Mouse (Mus musculus) monocyte, adult 5-6 weeks (primary cell): ENCODE results near the gene Rhcg. TPM values are rescaled to one million over a fixed set of nuclear protein-coding genes. Genes with fewer than 3 reads are reported as not detected.
A peak's percentile ranks its signal among the peaks of the same experiment; 100 is the strongest.

ENCODE experiments used
- ATAC-seq: fragments of 153-309, 156-312 bp; replicated peaks from 2 replicates; pipeline ENCODE4 v1.8.0; 2017; ENCODE audit warnings: mild to moderate bottlenecking; ENCODE audit not compliant: low TSS enrichment, insufficient number of reproducible peaks, severe bottlenecking, poor library complexity, low FRiP score
- total RNA-seq: library from RNA; stranded (forward); fragments of 200-1000, 200-491, 200-594 nt; gene quantifications from 3 replicates; pipeline ENCODE4 v1.2.3, GENCODE M21; 2017

The Rhcg gene
- total RNA-seq: not detected in 3 replicates

DNA sequence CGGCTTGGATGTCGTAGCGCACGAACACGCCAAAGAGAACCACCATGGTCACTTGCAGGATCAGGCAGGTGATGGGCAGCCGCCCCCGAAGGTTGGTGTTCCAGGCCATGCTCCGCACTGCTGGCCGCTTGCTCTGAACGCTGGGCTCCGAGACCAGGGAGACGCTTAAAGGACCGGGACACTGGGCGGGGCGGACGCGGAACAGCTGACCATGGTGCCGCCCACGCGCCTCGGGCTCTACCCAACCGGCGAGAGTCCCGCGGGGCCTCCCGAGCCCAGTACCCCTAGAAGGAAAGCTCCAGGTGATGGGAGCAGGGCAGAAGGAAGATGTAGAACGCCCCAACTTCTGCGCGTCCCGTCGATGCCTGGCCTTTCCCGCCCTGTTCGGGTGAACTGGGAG, at the start of gene Rhcg:
TSS of gene Rhcg (minus strand) at position 240 of the 400 bp plus-strand sequence.
- ATAC-seq: no peak

DNA sequence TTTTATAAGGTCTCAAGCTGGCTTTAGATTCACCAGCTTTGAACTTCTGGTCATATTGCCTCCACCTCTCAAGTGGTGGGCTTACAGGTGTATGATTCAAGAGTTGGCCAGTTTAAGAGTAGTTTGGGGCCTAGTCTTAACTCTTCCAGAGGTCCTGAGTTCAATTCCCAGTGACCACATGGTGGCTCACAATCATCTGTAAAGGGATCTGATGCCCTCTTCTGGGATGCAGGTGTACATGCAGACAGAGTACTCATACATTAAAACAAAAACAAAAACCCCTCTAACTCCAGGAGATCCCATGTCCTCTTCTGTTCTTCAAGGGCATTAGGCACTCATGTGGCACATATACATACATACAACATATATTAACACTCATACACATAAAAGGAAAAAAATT, 49.2 kb upstream of the Rhcg start:
- ATAC-seq: no peak

DNA sequence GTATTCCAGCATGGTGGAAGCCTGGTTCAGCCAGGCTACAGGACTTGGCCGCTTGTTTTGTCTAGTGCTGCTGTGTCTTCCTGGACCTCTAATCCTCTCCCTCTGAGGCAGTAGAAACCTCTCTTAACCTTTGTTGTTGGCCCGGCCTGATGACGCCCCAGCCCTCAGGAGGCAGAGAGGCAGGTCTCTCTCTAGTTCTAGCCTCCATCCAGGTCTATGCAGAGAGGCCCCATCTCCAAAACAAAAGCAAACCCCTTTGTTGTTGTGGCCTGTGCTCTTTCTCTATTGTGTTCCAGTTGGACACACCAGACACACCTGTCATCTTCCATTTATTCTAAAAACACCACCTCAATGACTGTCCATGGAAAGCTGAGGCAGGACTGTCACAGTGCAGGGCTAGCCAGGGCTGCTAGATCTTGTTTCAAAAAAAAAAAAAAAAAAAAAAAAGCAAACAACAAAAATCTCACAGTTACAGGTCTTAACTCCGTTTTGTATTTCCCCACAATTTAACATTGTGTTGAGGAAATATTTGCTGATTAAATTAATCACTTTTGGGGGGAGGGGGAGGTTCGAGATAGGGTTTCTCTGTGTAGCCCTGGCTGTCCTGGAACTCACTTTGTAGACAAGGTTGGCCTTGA, 43.9 kb upstream of the Rhcg start:
- no peak for ATAC-seq

GRCm38 (mm10) chr7:79660291-79661150, 43.1 kb upstream of the Rhcg start:
- no peak for ATAC-seq

DNA sequence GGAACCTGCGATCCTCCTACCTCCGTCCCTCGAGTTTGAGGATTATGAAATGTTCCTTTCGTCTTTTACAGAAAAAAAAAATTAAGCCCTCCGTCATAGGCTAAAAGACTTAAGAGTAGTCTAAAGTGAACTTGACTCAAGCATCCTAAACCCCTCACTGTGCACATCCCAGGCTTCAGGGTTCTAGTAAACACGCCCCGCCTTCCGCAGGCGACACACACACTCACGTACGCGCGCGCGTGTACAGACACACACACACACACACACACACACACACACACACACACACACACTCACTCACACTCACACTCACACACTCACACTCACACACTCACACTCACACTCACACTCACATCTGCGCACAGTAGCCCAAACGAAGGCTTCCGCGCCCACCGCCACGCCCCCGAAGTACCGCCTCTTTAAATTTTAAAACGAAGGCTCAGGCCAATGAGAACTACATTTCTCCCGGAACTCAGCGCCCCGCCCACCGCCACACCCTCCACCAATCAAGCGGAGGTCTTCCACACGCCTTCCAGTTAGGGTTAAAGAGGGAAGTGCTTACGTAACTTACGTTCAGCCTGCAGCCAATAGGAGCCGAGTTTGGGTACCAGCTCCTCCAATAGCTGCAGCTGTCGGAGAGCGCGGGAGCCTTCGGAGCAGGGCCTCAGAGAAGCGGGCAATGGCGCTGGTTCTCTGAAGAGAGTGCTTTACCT, 42.3 kb upstream of the Rhcg start, which contains the start of gene Ticrr:
TSS of gene Ticrr (plus strand) at position 619 of the 713 bp plus-strand sequence.
- ATAC-seq: peak; percentile 100

- ATAC-seq: no peak
Measured at GRCm38 (mm10) chr7:79654586-79654985, 37.1 kb upstream of the Rhcg start.

DNA sequence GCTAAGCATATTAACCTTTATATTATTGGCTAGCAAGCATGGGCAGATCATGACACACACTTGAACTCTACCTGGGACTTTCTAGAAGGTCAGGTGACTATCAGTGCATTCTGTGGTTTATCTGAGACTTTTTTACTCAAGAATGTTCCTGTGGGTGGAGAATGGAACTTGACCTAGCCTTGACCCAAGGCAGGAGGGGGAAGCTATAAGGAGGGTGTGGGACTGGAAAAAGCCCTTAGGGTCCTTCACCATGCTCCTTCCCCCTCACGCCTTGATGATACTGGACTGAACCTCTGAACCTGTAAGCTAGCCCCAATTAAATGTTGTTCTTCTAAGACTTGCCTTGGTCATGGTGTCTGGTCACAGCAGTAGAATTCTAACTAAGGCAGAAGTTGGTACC, 36.7 kb upstream of the Rhcg start:
- ATAC-seq: no peak

- no peak for ATAC-seq
Measured at GRCm38 (mm10) chr7:79649005-79649404, 31.5 kb upstream of the Rhcg start.

DNA sequence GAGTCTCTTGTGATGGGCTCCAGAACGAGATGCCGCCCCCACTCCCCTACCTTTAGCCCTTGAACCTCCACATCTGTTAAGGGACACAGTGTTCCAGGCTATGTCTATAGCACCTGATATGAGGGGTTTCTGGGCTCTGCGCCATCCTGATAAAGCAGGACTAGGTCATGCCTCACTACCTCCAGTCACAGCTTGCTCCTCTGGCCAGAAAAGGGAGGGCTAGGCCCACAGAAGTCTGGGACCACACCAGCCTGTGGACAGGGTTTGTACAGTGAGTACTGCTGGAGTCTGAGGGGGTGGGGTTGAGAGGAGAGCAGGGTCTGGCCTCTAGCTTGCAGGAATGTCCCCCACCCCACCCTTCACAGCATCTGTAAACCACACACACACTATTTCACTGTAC, 29.8 kb upstream of the Rhcg start:
- ATAC-seq: no peak

- no peak for ATAC-seq
Measured at GRCm38 (mm10) chr7:79631773-79632348, 14.4 kb upstream of the Rhcg start.

DNA sequence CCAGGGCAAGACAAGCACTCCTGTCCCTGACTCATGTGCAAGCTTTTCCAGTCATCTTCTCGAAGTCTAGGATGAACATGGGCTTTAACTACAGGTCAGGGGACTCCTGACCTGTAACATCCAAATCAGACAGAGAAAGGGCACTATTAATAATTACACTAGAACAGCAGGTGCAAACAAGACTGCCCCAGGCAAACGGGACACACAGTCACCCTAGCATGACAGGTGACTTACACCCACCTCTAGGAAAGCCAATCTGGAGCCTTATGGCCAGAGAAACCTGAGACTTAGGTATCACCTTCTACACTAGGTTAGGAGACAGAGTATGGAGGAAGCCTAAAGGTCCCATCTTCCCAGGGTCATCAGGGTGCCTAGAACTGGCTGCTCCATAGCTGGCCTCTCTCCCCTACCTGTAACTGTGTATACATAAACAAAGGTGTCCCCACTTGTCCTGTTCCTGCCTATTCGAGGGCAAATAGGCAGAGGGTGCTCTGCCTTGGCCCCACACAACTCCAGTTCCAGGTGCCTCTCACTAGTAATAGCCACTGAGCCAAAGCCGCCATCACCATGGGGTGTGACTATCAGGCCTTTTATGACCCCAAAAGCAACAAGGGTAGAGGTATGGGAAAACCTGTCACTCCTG, 10.9 kb upstream of the Rhcg start:
- no peak for ATAC-seq

DNA sequence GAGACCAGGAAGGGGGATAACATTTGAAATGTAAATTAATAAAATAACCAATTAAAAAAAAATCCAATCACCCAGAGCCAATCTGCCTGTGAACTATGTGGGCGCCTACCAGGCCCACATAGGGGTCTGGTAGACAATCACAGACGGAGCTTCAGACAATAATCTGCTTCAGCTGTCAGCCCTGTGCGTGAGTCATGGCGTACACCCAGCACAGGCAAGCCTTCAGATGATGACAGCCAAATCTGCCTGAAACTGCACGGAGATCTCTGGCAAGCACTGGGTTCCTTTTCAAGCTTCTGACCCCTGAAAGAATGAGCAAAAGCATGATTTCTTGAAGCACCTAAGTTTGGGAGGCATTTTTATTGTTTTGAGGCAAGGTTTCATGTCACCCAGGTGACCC, 8.7 kb upstream of the Rhcg start:
- no peak for ATAC-seq

GRCm38 (mm10) chr7:79623086-79623485, 5.6 kb upstream of the Rhcg start:
- no peak for ATAC-seq

DNA sequence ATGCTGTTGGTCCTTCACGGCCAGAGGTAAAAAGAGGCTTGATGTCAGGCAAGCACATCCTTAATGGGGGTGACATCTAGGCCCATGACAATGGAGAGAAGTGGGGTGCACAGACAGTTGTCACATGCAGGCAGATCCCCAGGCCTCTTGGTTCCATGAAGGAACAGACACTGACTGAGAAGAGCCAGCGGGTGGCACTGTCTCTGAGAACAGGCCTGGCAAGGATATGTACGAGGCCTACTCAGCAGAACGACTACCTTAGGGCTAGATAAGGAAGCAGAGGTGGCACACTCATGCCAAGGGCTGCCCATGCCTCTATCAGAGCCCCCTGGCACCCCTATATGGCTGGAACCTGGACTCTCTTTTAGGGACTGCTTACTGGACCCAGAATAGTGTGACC, 2.0 kb upstream of the Rhcg start:
- ATAC-seq: no peak

GRCm38 (mm10) chr7:79615941-79616340, 1.5 kb downstream of the Rhcg start:
- ATAC-seq: no peak

GRCm38 (mm10) chr7:79615008-79615407, 2.4 kb downstream of the Rhcg start:
- no peak for ATAC-seq

GRCm38 (mm10) chr7:79613314-79613713, 4.1 kb downstream of the Rhcg start:
- no peak for ATAC-seq

DNA sequence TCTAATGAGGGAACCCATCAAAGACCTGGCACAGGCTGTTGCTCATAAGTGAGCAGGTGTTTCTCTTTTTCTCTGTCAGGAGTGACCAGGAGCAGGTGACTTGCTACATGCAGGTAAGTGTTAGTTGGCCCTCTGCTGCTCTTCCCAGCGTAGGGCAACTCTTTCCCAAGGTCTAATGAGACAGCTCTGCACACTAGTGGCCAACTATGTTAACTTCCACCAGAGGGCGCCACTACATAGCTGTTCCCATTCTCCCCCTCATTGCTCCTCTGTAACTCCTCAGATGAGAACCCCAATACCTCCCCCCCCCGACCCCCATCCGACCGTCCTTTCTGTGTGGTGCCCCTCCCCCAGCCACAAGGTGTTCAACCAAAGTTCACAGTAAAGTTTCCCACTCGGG, 4.7 kb downstream of the Rhcg start:
- ATAC-seq: no peak

GRCm38 (mm10) chr7:79611901-79612300, 5.6 kb downstream of the Rhcg start:
- no peak for ATAC-seq
